Mouse (Mus musculus) cerebellum, postnatal 4 days (tissue): ENCODE measurements around the gene Shisa9.

Experiments used
- DNase-seq, 2 experiments: peaks; one replicate each; pipeline ENCODE4 v3.0.0; 2022; ENCODE audit warnings: low spot score in 2 of 2, mixed read lengths in 1 of 2

Shisa9 gene

DNA sequence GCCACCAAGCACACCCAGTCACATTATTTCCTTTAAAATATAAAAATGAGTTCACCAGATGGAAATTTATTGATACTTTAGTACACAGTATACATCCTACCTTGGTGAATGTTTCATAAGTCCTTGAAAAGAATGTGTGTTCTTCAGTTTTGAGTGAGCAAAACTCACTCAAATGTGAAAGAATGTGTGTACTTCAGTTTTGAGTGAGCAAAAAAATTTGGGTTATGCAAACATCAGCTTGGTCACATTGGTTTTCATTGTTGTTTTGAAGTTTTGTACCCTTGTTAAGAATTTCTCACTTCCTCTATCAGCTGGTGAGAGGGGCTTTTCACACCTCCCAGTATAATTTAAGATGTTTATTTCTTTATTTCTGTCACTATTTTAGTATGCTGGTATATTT lies 331.7 kb downstream of the Shisa9 start:
- DNase-seq: no peak
